Mouse (Mus musculus) MEL-GATA-1-ER (cell line): ENCODE measurements around the gene Mettl15.

ENCODE experiments used
- DNase-seq: peaks from one replicate; pipeline ENCODE4 v3.0.0-alpha.2; 2012; ENCODE audit warnings: low read depth; ENCODE audit errors: extremely low read depth

The Mettl15 gene

GRCm38 (mm10) chr2:109158509-109158908 is 122.0 kb downstream of the Mettl15 start:
- no peak for DNase-seq

GRCm38 (mm10) chr2:109156131-109156530 is 124.4 kb downstream of the Mettl15 start:
- no peak for DNase-seq

- no peak for DNase-seq
Observed at GRCm38 (mm10) chr2:109153402-109154050, 127.0 kb downstream of the Mettl15 start.

GRCm38 (mm10) chr2:109147292-109147691 is 133.3 kb downstream of the Mettl15 start:
- DNase-seq = no peak

- no peak for DNase-seq
Observed at GRCm38 (mm10) chr2:109144410-109144809, 136.1 kb downstream of the Mettl15 start.

GRCm38 (mm10) chr2:109140330-109140729 is 140.2 kb downstream of the Mettl15 start:
- no peak for DNase-seq

- DNase-seq = no peak
Observed at GRCm38 (mm10) chr2:109137276-109137675, 143.3 kb downstream of the Mettl15 start.

- DNase-seq = no peak
Observed at GRCm38 (mm10) chr2:109130718-109131117, 149.8 kb downstream of the Mettl15 start.

- no peak for DNase-seq
Observed at GRCm38 (mm10) chr2:109129921-109130320, 150.6 kb downstream of the Mettl15 start.

- DNase-seq = no peak
Observed at GRCm38 (mm10) chr2:109105773-109106484, 174.6 kb downstream of the Mettl15 start.

GRCm38 (mm10) chr2:109049686-109050085 is 230.9 kb downstream of the Mettl15 start:
- no peak for DNase-seq
